Mouse (Mus musculus) stomach, postnatal 0 days (tissue): ENCODE measurements around the gene Ccdc73. TPM values are rescaled to one million over a fixed set of nuclear protein-coding genes. Genes with fewer than 3 reads are reported as not detected.
"Not testable (repeated sequence)": the region's sequence is repeated elsewhere in the genome, so short reads cannot be mapped to it uniquely, and the experiment has no call there.

Source experiments
- ATAC-seq: fragments of 200-750 bp; cut with Nextera tagmentation; 2 replicates; pipeline ENCODE4 v1.8.0; 2017; ENCODE audit not compliant: low FRiP score, low TSS enrichment
- DNase-seq: peaks from one replicate; pipeline ENCODE4 v3.0.0-alpha.2; 2016; ENCODE audit warnings: low spot score
- H3K27ac ChIP-seq: fragments of 300-500 bp; sonication (generic); replicated peaks from 2 replicates; pipeline ENCODE4 v1.5.1; 2014; ENCODE audit warnings: mild to moderate bottlenecking, control low read depth
- H3K27me3 ChIP-seq: fragments of 300-500 bp; sonication (generic); 2 replicates; pipeline ENCODE4 v1.6.1; 2014; ENCODE audit warnings: low read length; ENCODE audit not compliant: control insufficient read depth, insufficient read depth
- H3K36me3 ChIP-seq: fragments of 300-500 bp; sonication (generic); 2 replicates; pipeline ENCODE4 v1.6.1; 2014; ENCODE audit warnings: low read length, mixed read lengths; ENCODE audit not compliant: control insufficient read depth, insufficient read depth
- H3K4me1 ChIP-seq: fragments of 300-500 bp; sonication (generic); replicated peaks from 2 replicates; pipeline ENCODE4 v1.6.1; 2014; ENCODE audit warnings: antibody characterized with exemption; ENCODE audit not compliant: control insufficient read depth, insufficient read depth
- H3K4me2 ChIP-seq: fragments of 300-500 bp; sonication (generic); replicated peaks from 2 replicates; pipeline ENCODE4 v1.6.1; 2014; ENCODE audit warnings: low read depth, mild to moderate bottlenecking, control low read depth, moderate library complexity
- H3K4me3 ChIP-seq: fragments of 300-500 bp; sonication (generic); 2 replicates; pipeline ENCODE4 v1.5.1; 2014; ENCODE audit warnings: low read depth, low read length, control low read depth
- H3K9ac ChIP-seq: fragments of 300-500 bp; sonication (generic); 2 replicates; pipeline ENCODE4 v1.6.1; 2014; ENCODE audit warnings: mild to moderate bottlenecking, low read length, control low read depth, mixed read lengths
- H3K9me3 ChIP-seq: fragments of 300-500 bp; sonication (generic); 2 replicates; pipeline ENCODE4 v1.6.1; 2016; ENCODE audit warnings: low read length; ENCODE audit not compliant: control insufficient read depth
- CTCF ChIP-seq: IDR thresholded peaks from 2 replicates; pipeline ENCODE4 v1.5.1; 2016; ENCODE audit warnings: antibody characterized with exemption, low read depth, mild to moderate bottlenecking, moderate library complexity
- EP300 ChIP-seq: optimal IDR thresholded peaks from 2 replicates; pipeline ENCODE3; 2016; ENCODE audit warnings: antibody characterized with exemption
- WGBS: fragments of 180-500 bp; shearing (Covaris S2); extraction: QIAGEN DNeasy Blood & Tissue Kit; methylation state at CpG from one replicate; pipeline ENCODE4 v1.1.7; 2014; 5-methylcytosine and 5-hydroxymethylcytosine counted together
- polyA plus RNA-seq: library from polyadenylated mRNA; unstranded; fragments of >200 nt; fragmentation: Nextera tagmentation; extraction: Ambion mirVana; gene quantifications from 2 replicates; pipeline ENCODE4 v1.2.1, GENCODE M21; 2015

Gene Ccdc73
- polyA plus RNA-seq, 1 experiment from 2014 or later, result 5.6 TPM

DNA sequence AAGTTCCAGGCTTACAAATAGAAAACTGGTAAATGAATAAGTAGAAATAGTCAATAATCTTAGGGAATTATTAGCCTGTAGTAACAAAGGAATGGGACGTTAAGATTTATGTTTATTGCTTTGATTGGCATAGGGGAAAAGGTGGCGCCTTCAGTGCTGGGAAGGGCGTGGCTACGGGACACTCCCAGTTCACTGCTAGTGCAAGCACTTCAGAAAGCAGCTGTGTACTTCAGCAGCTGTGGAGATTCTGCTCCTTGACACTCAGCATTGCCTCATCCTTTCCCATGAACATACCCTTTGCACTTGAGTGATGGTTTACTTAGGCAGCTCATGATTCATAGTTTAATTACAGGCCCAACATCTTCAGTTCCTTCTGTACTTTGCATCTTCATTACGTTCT lies 8.5 kb upstream of the Ccdc73 start:
- WGBS, result 43% methylated on average over 5 of the region's 5 CpGs
- Histone ChIP-seq H3K4me3 (no peak overlapping the region), H3K4me1 (no peaks in the 10 kb centered on the region), H3K27ac (no peak overlapping the region), H3K36me3 (no peaks in the 10 kb centered on the region), H3K9ac (no peak overlapping the region), H3K27me3 (no peaks in the 10 kb centered on the region), H3K4me2 (no peak overlapping the region), H3K9me3 (no peaks in the 10 kb centered on the region)
- peak; percentile 44 for DNase-seq
- ATAC-seq, result peak; percentile 83
- TF ChIP-seq CTCF, result no peak
- no peak for TF ChIP-seq EP300

DNA sequence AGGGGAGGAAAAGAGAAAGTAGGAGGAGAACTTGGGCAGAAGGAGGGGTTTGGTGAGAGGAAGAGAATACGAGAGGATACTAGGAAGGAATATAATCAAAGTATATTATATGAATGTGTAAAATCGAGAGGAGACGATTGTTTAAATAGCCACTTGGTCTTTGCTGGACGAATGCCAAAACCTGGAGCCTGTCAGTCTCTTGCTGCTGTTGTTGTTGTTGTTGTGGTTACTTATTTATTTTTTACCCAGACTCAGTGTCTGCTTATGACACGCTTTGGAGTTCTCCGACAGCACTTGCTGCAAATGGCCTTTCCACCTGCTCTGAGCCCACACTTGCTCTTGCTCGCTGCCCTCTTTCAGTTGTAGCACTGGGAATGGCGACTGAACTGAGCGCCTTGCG lies 7.2 kb upstream of the Ccdc73 start:
- Histone ChIP-seq H3K4me1 (no peaks in the 10 kb centered on the region), H3K36me3 (no peaks in the 10 kb centered on the region), H3K4me2 (no peak overlapping the region), H3K4me3 (no peak overlapping the region), H3K9me3 (no peaks in the 10 kb centered on the region), H3K27me3 (no peaks in the 10 kb centered on the region), H3K9ac (no peak overlapping the region), H3K27ac (no peak overlapping the region)
- no peak for ATAC-seq
- no peak for TF ChIP-seq EP300
- no peak for TF ChIP-seq CTCF
- DNase-seq, result no peak
- 69% methylated on average over 10 of the region's 10 CpGs for WGBS

DNA sequence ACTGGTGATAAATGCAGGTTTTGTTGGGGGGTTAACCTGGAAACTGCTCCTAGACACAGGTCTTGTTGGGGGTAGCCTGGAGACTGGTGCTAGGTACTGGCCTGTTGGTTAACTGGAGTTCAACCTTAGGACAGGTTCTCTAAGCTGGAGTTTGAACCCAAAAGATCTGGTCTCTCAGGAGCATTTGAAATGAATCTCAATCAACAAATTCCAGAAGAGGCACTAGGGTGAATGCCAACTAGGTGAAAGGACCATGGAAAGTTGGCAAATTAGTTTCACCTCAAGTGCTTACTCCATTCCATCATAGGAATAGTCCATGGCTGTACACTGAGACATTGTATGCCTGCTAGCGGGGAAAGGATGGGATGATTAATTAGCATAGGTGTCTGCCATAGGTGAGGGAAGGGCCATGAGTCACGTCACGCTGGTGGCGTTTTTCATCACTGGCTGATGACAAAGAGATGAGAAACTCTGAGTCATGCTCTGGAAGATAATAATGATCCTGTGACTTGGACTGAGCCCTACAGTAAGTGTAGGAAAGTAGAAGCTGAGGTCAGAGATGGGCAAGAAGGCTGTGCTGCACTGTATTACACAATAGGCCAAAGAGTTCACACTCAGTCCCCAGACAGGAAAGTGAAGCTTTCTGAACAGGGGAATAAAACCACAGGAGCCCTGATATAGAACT lies 3.3 kb upstream of the Ccdc73 start:
- Histone ChIP-seq H3K36me3 (no peaks in the 10 kb centered on the region), H3K4me1 (no peaks in the 10 kb centered on the region), H3K9me3 (no peaks in the 10 kb centered on the region), H3K4me2 (no peak overlapping the region), H3K27me3 (no peaks in the 10 kb centered on the region), H3K27ac (no peak overlapping the region), H3K4me3 (no peak overlapping the region), H3K9ac (no peak overlapping the region)
- TF ChIP-seq CTCF, result no peak
- no peak for TF ChIP-seq EP300
- peak; percentile 57; the same call in 1 of the 2 replicates for ATAC-seq
- WGBS, result 68% methylated on average over 4 of the region's 4 CpGs
- no peak for DNase-seq

DNA sequence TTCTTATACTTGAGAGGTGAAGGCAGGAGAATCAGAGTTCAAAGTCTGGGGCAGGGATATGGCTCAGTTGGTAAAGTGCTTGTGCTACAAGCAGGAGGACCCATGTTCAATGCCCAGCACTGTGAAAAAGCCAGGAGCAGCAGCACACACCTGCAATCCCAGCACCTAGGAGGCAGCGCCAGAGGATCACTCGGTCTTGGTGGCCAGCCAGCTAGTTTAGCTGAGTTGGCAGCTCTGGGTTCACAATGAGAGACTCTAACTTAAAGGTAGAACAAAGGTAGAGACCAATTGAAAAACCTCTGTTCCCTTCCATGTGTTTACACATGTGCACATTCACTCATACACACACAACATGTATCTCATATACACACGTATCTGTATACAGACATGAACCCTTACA lies 1.5 kb downstream of the Ccdc73 start:
- 79% methylated on average over 3 of the region's 3 CpGs for WGBS
- H3K27ac ChIP-seq, result no peak overlapping the region
- H3K9me3 ChIP-seq, result no peaks in the 10 kb centered on the region
- H3K4me3 ChIP-seq, result no peak overlapping the region
- no peak for ATAC-seq
- TF ChIP-seq EP300, result no peak
- no peak for TF ChIP-seq CTCF
- no peak overlapping the region for H3K4me2 ChIP-seq
- H3K27me3 ChIP-seq, result no peaks in the 10 kb centered on the region
- no peak overlapping the region for H3K9ac ChIP-seq
- no peaks in the 10 kb centered on the region for H3K36me3 ChIP-seq
- no peaks in the 10 kb centered on the region for H3K4me1 ChIP-seq
- DNase-seq, result no peak

DNA sequence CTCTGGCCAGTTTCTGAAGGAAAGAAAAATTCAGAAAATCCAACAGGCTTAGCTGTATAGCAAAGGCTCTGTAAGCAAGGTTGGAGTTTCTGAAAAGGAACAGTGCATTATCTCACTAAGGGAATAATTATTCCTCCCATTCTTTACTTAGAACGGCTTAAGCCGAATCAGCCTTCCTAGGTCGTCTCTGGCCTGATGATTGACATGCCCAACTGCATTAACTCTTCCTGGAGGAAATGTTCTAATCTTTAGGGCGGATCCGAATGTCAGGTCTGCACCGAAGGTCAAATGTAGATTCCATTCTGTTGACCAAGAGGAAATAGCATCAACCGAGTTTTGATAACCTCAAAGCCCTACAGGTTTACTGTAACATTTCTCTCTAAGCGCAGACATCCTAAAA lies 11.2 kb downstream of the Ccdc73 start:
- Histone ChIP-seq H3K9me3 (no peaks in the 10 kb centered on the region), H3K4me3 (no peak overlapping the region), H3K36me3 (no peaks in the 10 kb centered on the region), H3K4me1 (no peaks in the 10 kb centered on the region), H3K27ac (no peak overlapping the region), H3K27me3 (no peaks in the 10 kb centered on the region), H3K9ac (no peak overlapping the region), H3K4me2 (no peak overlapping the region)
- ATAC-seq, result no peak
- no peak for TF ChIP-seq EP300
- TF ChIP-seq CTCF, result no peak
- no peak for DNase-seq
- 80% methylated on average over 8 of the region's 8 CpGs for WGBS

DNA sequence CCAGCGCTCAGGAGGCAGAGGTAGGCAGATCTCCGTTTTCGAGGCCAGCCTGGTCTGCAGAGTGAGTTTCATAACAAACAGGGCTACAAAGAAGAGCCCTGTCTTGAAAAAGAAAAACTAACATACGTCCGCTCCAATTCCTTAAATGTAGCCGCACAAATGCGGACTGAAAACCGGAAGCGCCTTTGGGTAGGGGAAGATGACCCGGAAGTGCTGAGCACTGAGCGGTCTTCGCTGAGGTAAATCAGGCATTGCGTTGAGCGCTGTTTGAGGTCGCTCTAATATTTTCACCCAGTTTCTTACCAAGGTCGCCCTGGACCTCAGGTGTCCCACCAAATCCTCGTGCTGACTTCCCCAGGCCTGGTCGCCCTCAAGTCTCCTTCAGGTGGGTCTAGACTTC lies 18.5 kb downstream of the Ccdc73 start:
- DNase-seq (no peak), ATAC-seq (no peak)
- Histone ChIP-seq H3K4me2 (no peak overlapping the region), H3K27ac (no peak overlapping the region), H3K9me3 (no peaks in the 10 kb centered on the region), H3K9ac (no peak overlapping the region), H3K27me3 (no peaks in the 10 kb centered on the region), H3K4me3 (no peak overlapping the region), H3K4me1 (no peaks in the 10 kb centered on the region), H3K36me3 (no peaks in the 10 kb centered on the region)
- TF ChIP-seq CTCF, result no peak
- no peak for TF ChIP-seq EP300
- WGBS, result 90% methylated on average over 18 of the region's 18 CpGs

DNA sequence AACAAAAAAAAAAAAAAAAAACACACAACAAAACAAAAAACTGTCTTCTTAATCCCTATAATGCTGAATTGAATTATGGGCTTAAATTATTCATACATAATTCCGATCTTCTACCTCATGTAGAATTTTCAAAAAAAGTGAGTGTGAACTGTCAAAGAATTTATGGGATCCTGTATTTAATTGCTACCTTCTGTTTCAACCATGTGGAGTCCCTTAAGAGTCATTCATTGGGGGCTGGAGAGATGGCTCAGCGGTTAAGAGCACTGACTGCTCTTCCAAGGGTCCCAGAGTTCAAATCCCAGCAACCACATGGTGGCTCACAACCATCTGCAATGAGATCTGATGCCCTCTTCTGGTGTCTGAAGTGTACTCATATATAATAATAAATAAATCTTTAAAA lies 19.7 kb downstream of the Ccdc73 start:
- H3K27me3 ChIP-seq, H3K4me3 ChIP-seq, H3K9ac ChIP-seq, H3K9me3 ChIP-seq, DNase-seq, H3K27ac ChIP-seq, H3K36me3 ChIP-seq, ATAC-seq, H3K4me1 ChIP-seq, H3K4me2 ChIP-seq: not testable (repeated sequence)
- WGBS, result 63% methylated on average over 2 of the region's 2 CpGs
